Mouse (Mus musculus) neural tube, embryonic 11.5 days (tissue): ENCODE measurements around the gene Pcsk5. TPM values are rescaled to one million over a fixed set of nuclear protein-coding genes. Genes with fewer than 3 reads are reported as not detected.

ENCODE experiments used
- ATAC-seq: fragments of 200-750 bp; cut with Nextera tagmentation; 2 replicates; pipeline ENCODE4 v1.8.0; 2017; ENCODE audit warnings: moderate number of reproducible peaks, mild to moderate bottlenecking, moderate TSS enrichment, moderate library complexity; ENCODE audit not compliant: insufficient read depth, low FRiP score, low TSS enrichment
- DNase-seq: peaks from one replicate; pipeline ENCODE4 v3.0.0-alpha.2; 2015; ENCODE audit warnings: low spot score
- H3K27ac ChIP-seq: fragments of 300-500 bp; sonication (generic); 2 replicates; pipeline ENCODE4 v1.5.1; 2014; ENCODE audit warnings: low read depth, mild to moderate bottlenecking, low read length
- H3K27me3 ChIP-seq: fragments of 300-500 bp; sonication (generic); 2 replicates; pipeline ENCODE4 v1.6.1; 2014; ENCODE audit warnings: mild to moderate bottlenecking, low read length, mixed read lengths; ENCODE audit not compliant: control insufficient read depth, insufficient read depth
- H3K36me3 ChIP-seq: fragments of 300-500 bp; sonication (generic); 2 replicates; pipeline ENCODE4 v1.6.1; 2014; ENCODE audit warnings: mild to moderate bottlenecking, low read length, moderate library complexity, mixed read lengths; ENCODE audit not compliant: control insufficient read depth, insufficient read depth
- H3K4me1 ChIP-seq: fragments of 300-500 bp; sonication (generic); 2 replicates; pipeline ENCODE4 v1.6.1; 2014; ENCODE audit warnings: low read length, mixed read lengths; ENCODE audit not compliant: control insufficient read depth, insufficient read depth
- H3K4me2 ChIP-seq: fragments of 300-500 bp; sonication (generic); 2 replicates; pipeline ENCODE4 v1.6.1; 2014; ENCODE audit warnings: low read depth, mild to moderate bottlenecking, moderate library complexity
- H3K4me3 ChIP-seq: fragments of 300-500 bp; sonication (generic); 2 replicates; pipeline ENCODE4 v1.5.1; 2014; ENCODE audit warnings: low read depth, low read length
- H3K9ac ChIP-seq: fragments of 300-500 bp; sonication (generic); 2 replicates; pipeline ENCODE4 v1.6.1; 2014; ENCODE audit warnings: mild to moderate bottlenecking, low read length
- H3K9me3 ChIP-seq: fragments of 300-500 bp; sonication (generic); 2 replicates; pipeline ENCODE4 v1.6.1; 2016; ENCODE audit warnings: low read length; ENCODE audit not compliant: control insufficient read depth
- WGBS: fragments of 180-500 bp; shearing (Covaris S2); extraction: QIAGEN DNeasy Blood & Tissue Kit; methylation state at CpG from one replicate; pipeline ENCODE4 v1.1.7; 2014; 5-methylcytosine and 5-hydroxymethylcytosine counted together
- polyA plus RNA-seq: library from polyadenylated mRNA; unstranded; fragments of >200 nt; fragmentation: Nextera tagmentation; extraction: Ambion mirVana; gene quantifications from 2 replicates; pipeline ENCODE4 v1.2.1, GENCODE M21; 2014

Pcsk5 gene
- polyA plus RNA-seq, 1 experiment from 2014 or later: 9.4 TPM

DNA sequence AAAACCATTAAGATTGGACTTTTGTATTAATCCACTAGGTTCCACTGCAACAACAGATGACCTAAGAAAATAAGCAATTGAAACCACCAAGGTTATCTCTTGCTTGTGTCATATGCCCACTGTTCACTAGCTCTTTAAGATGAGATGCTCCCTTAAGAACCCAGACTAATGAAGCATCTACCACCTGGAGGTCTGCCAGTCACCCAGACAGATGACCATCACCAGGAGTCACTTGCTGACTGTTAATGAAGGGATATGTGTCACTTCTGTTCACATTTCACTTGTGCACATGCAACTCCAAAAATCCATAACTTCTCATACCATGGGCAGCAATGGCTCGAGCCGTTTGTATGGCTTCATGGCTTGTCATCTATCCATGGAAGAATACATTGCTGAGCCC is 17.4 kb downstream of the Pcsk5 start:
- Histone ChIP-seq H3K4me3 (no peak overlapping the region), H3K9me3 (no peaks in the 10 kb centered on the region), H3K27me3 (no peaks in the 10 kb centered on the region), H3K4me2 (no peak overlapping the region), H3K9ac (no peak overlapping the region), H3K36me3 (no peaks in the 10 kb centered on the region), H3K27ac (no peak overlapping the region), H3K4me1 (no peaks in the 10 kb centered on the region)
- WGBS: 90% methylated on average over 2 of the region's 2 CpGs
- ATAC-seq: no peak
- DNase-seq: no peak

GRCm38 (mm10) chr19:17819081-17819480 is 18.4 kb downstream of the Pcsk5 start:
- no peak overlapping the region for H3K4me3 ChIP-seq
- 63% methylated on average over 5 of the region's 5 CpGs for WGBS

GRCm38 (mm10) chr19:17815062-17815461 is 22.4 kb downstream of the Pcsk5 start:
- Histone ChIP-seq H3K9ac (no peak overlapping the region), H3K36me3 (no peaks in the 10 kb centered on the region), H3K27me3 (no peaks in the 10 kb centered on the region), H3K27ac (no peak overlapping the region), H3K4me2 (no peak overlapping the region), H3K4me1 (no peaks in the 10 kb centered on the region), H3K9me3 (no peaks in the 10 kb centered on the region), H3K4me3 (no peak overlapping the region)
- DNase-seq: no peak
- ATAC-seq: no peak
- WGBS: 81% methylated on average over 3 of the region's 3 CpGs

More at GRCm38 (mm10) chr19:17819081-17819480, 18.4 kb downstream of the Pcsk5 start:
- ATAC-seq (no peak), DNase-seq (no peak)
- Histone ChIP-seq H3K27me3 (no peaks in the 10 kb centered on the region), H3K4me1 (no peaks in the 10 kb centered on the region), H3K9ac (no peak overlapping the region), H3K27ac (no peak overlapping the region), H3K36me3 (no peaks in the 10 kb centered on the region), H3K4me2 (no peak overlapping the region), H3K9me3 (no peaks in the 10 kb centered on the region)

- 74% methylated on average over 5 of the region's 5 CpGs for WGBS
- H3K27ac ChIP-seq: no peak overlapping the region
- no peak for DNase-seq
- no peak overlapping the region for H3K9ac ChIP-seq
- no peaks in the 10 kb centered on the region for H3K9me3 ChIP-seq
- H3K4me2 ChIP-seq: no peak overlapping the region
- H3K4me3 ChIP-seq: no peak overlapping the region
- no peaks in the 10 kb centered on the region for H3K27me3 ChIP-seq
- H3K4me1 ChIP-seq: no peaks in the 10 kb centered on the region
- H3K36me3 ChIP-seq: no peaks in the 10 kb centered on the region
- no peak for ATAC-seq
Measured at GRCm38 (mm10) chr19:17813449-17813990, 23.9 kb downstream of the Pcsk5 start.

- H3K4me1 ChIP-seq: no peaks in the 10 kb centered on the region
- H3K9ac ChIP-seq: no peak overlapping the region
- no peak for DNase-seq
- H3K36me3 ChIP-seq: no peaks in the 10 kb centered on the region
- 75% methylated on average over 7 of the region's 7 CpGs for WGBS
- H3K4me3 ChIP-seq: no peak overlapping the region
- no peak overlapping the region for H3K27ac ChIP-seq
- H3K9me3 ChIP-seq: no peaks in the 10 kb centered on the region
- H3K27me3 ChIP-seq: no peaks in the 10 kb centered on the region
- ATAC-seq: no peak
- H3K4me2 ChIP-seq: no peak overlapping the region
Measured at GRCm38 (mm10) chr19:17812661-17813060, 24.8 kb downstream of the Pcsk5 start.

- Histone ChIP-seq H3K27ac (no peak overlapping the region), H3K36me3 (no peaks in the 10 kb centered on the region), H3K9ac (no peak overlapping the region), H3K4me3 (no peak overlapping the region), H3K4me1 (no peaks in the 10 kb centered on the region), H3K4me2 (no peak overlapping the region), H3K9me3 (no peaks in the 10 kb centered on the region), H3K27me3 (no peaks in the 10 kb centered on the region)
- no peak for ATAC-seq
- WGBS: 85% methylated on average over 5 of the region's 5 CpGs
- DNase-seq: no peak
Measured at GRCm38 (mm10) chr19:17806626-17807025, 30.8 kb downstream of the Pcsk5 start.

DNA sequence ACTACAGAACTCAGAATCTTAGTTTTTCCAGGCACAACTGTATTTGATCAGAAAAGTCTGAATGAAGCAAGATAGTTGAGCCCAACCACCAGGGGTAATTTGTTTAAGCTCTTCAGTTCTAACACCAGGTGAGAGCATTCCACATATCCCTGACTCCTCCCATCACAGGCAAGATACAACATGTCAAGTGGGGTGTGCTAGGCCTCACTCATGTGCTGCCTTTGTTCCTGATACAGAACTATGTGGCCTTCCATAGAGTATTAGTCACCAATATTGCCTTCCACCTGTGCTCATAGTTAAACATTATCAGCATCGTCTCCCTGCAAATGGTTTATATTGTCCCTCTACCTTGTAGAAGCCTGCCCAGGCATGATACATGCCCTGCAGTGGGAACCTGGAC is 36.6 kb downstream of the Pcsk5 start:
- H3K36me3 ChIP-seq: no peaks in the 10 kb centered on the region
- no peaks in the 10 kb centered on the region for H3K4me1 ChIP-seq
- DNase-seq (no peak), ATAC-seq (no peak)
- no peak overlapping the region for H3K27ac ChIP-seq
- no peak overlapping the region for H3K4me2 ChIP-seq
- no peak overlapping the region for H3K9ac ChIP-seq
- no peaks in the 10 kb centered on the region for H3K9me3 ChIP-seq
- H3K4me3 ChIP-seq: no peak overlapping the region
- H3K27me3 ChIP-seq: no peaks in the 10 kb centered on the region
- 91% methylated on average over 1 of the region's 1 CpGs for WGBS

DNA sequence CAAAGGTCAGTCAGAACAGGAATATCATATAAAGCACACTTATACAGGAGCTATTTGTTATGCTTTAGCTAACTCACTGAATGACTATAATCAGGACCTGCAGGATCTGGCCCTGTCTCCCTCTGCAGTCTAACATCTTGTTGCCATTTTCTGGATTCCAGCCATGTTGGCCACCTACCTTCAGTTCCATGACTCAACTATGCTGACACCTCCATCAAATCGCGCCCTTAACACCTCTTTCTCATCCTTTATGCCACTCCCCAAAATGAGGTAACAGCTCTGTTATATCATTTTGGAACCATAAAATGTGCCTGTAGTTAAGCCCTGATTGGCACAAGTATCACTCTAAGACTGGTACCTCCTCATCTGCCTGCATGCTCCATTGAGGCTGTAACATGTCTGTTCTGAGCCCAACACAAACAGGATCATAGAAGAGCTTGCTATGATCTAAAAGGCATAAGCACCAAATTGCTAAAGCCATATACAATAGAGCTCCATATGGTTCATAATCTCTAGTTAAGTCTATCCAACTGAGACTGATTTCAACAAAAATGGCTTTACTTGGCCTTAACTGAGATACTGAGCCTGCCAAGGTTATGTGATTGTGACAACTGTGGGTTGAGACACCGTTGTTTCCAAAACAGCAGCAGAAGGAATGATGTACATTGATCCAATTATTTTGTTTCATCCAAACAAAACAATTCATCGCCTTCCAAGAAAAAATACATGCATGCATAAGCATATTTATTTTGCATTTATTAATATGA is 37.8 kb downstream of the Pcsk5 start:
- Histone ChIP-seq H3K27ac (no peak overlapping the region), H3K36me3 (no peaks in the 10 kb centered on the region), H3K4me3 (no peak overlapping the region), H3K9me3 (no peaks in the 10 kb centered on the region), H3K9ac (no peak overlapping the region), H3K27me3 (no peaks in the 10 kb centered on the region), H3K4me1 (no peaks in the 10 kb centered on the region), H3K4me2 (no peak overlapping the region)
- WGBS: 90% methylated on average over 4 of the region's 4 CpGs
- no peak for ATAC-seq
- DNase-seq: no peak

GRCm38 (mm10) chr19:17793457-17793856 is 44.0 kb downstream of the Pcsk5 start:
- Histone ChIP-seq H3K4me1 (no peaks in the 10 kb centered on the region), H3K27ac (no peak overlapping the region), H3K36me3 (no peaks in the 10 kb centered on the region), H3K27me3 (no peaks in the 10 kb centered on the region), H3K9ac (no peak overlapping the region), H3K4me2 (no peak overlapping the region), H3K9me3 (no peaks in the 10 kb centered on the region), H3K4me3 (no peak overlapping the region)
- ATAC-seq (no peak), DNase-seq (no peak)
- WGBS: 91% methylated on average over 4 of the region's 4 CpGs
